In genomic region chr6:90463890-90464421, GRCm38 (mm10) we compare ENCODE assay signal across 8 mouse cellular contexts. TPM values are rescaled to one million over a fixed set of nuclear protein-coding genes. Genes with fewer than 3 reads are reported as not detected.
DNase-seq lines count a peak whose midpoint lies in the region; ATAC-seq lines count a peak whose summit lies in the region.

No protein-coding gene starts in this region.

- no peaks in the 10 kb centered on the region for H3K36me3 ChIP-seq in forebrain, embryonic 11.5 days (ENCODE audit: control insufficient read depth, insufficient read depth, low read length)
- H3K36me3 ChIP-seq in limb, embryonic 12.5 days, result no peaks in the 10 kb centered on the region
- H3K36me3 ChIP-seq in neural tube, embryonic 13.5 days, result peaks cover 10% of the 10 kb centered on the region

- no peak overlapping the region for H3K4me3 ChIP-seq in forebrain, embryonic 11.5 days (ENCODE audit: low read depth, low read length)
- peak overlapping the region; percentile 53 for H3K4me3 ChIP-seq in limb, embryonic 12.5 days (replicated peaks)
- peak overlapping the region; percentile 70 for H3K4me3 ChIP-seq in neural tube, embryonic 13.5 days

- H3K4me2 ChIP-seq in forebrain, embryonic 11.5 days (ENCODE audit: low read depth, low read length, severe bottlenecking), result peak overlapping the region; percentile 100
- peak overlapping the region; percentile 100 for H3K4me2 ChIP-seq in limb, embryonic 12.5 days
- peak overlapping the region; percentile 100 for H3K4me2 ChIP-seq in neural tube, embryonic 13.5 days

- no peak for ATAC-seq in forebrain, embryonic 11.5 days (replicated peaks; ENCODE audit: low FRiP score)
- 0 out of 2 replicates have a peak, but pooled peaks have one; percentile 5 for ATAC-seq in limb, embryonic 12.5 days (ENCODE audit: insufficient number of reproducible peaks, insufficient read depth, low FRiP score, low TSS enrichment, low read depth)
- no peak for ATAC-seq in neural tube, embryonic 13.5 days (ENCODE audit: low read depth)

- H3K4me1 ChIP-seq in forebrain, embryonic 11.5 days (replicated peaks; ENCODE audit: control insufficient read depth, insufficient read depth, low read length), result peaks cover 6% of the 10 kb centered on the region; the same call in 1 of the 2 replicates
- H3K4me1 ChIP-seq in limb, embryonic 12.5 days (replicated peaks), result peaks cover 14% of the 10 kb centered on the region
- peaks cover 33% of the 10 kb centered on the region for H3K4me1 ChIP-seq in neural tube, embryonic 13.5 days (replicated peaks)

- H3K9me3 ChIP-seq in forebrain, embryonic 11.5 days (ENCODE audit: control insufficient read depth, low read length), result no peaks in the 10 kb centered on the region
- H3K9me3 ChIP-seq in limb, embryonic 12.5 days, result no peaks in the 10 kb centered on the region
- no peaks in the 10 kb centered on the region for H3K9me3 ChIP-seq in neural tube, embryonic 13.5 days

- H3K9ac ChIP-seq in forebrain, embryonic 11.5 days (ENCODE audit: low read length), result no peak overlapping the region
- H3K9ac ChIP-seq in limb, embryonic 12.5 days (replicated peaks), result no peak overlapping the region
- H3K9ac ChIP-seq in neural tube, embryonic 13.5 days, result peak overlapping the region; percentile 83

- WGBS in forebrain, embryonic 11.5 days, result 29% methylated on average over 7 of the region's 7 CpGs
- 21% methylated on average over 7 of the region's 7 CpGs for WGBS in limb, embryonic 12.5 days
- 41% methylated on average over 7 of the region's 7 CpGs for WGBS in neural tube, embryonic 13.5 days

- H3K27ac ChIP-seq in forebrain, embryonic 11.5 days (ENCODE audit: low read depth, low read length), result no peak overlapping the region
- H3K27ac ChIP-seq in limb, embryonic 12.5 days, result no peak overlapping the region
- no peak overlapping the region for H3K27ac ChIP-seq in neural tube, embryonic 13.5 days (replicated peaks)

- peak; percentile 40 for DNase-seq in layer of hippocampus, adult 11-12 months (ENCODE audit: low spot score)
- DNase-seq in layer of hippocampus, adult 9-10 months (ENCODE audit: low spot score), result no peak
- no peak for DNase-seq in forebrain, embryonic 11.5 days (ENCODE audit: low spot score)
- no peak for DNase-seq in left cerebral cortex, adult 9 months (ENCODE audit: low spot score in 2 of 2)
- no peak for DNase-seq in left cerebral cortex, adult 11 months (ENCODE audit: low spot score)
- DNase-seq in cerebellum, postnatal 36 days, result no peak

- peaks cover 19% of the 10 kb centered on the region for H3K27me3 ChIP-seq in forebrain, embryonic 11.5 days (ENCODE audit: control insufficient read depth, insufficient read depth, low read length)
- peaks cover 47% of the 10 kb centered on the region for H3K27me3 ChIP-seq in limb, embryonic 12.5 days
- peaks cover 53% of the 10 kb centered on the region for H3K27me3 ChIP-seq in neural tube, embryonic 13.5 days

RNA-seq across cellular contexts. Expression of gene Klf15, which starts 1.6 kb away (rescaled TPM):
- polyA plus RNA-seq in forebrain, embryonic 11.5 days (2014; fragmentation: Nextera tagmentation; extraction: Ambion mirVana), result 2.8 and 3.0 TPM in 2 replicates
- polyA plus RNA-seq in limb, embryonic 12.5 days (2016; fragmentation: Nextera tagmentation; extraction: Ambion mirVana), result 4.3 and 4.6 TPM in 2 replicates
- polyA plus RNA-seq in neural tube, embryonic 13.5 days (2015; fragmentation: Nextera tagmentation; extraction: Ambion mirVana), result 12.3 and 13.9 TPM in 2 replicates

RNA-seq across cellular contexts. Expression of gene Aldh1l1, which starts 22.3 kb away (rescaled TPM):
- 1.2 and 2.8 TPM in 2 replicates for polyA plus RNA-seq in forebrain, embryonic 11.5 days (2014; fragmentation: Nextera tagmentation; extraction: Ambion mirVana)
- 1.6 TPM in 2 replicates for polyA plus RNA-seq in limb, embryonic 12.5 days (2016; fragmentation: Nextera tagmentation; extraction: Ambion mirVana)
- polyA plus RNA-seq in neural tube, embryonic 13.5 days (2015; fragmentation: Nextera tagmentation; extraction: Ambion mirVana), result 38.3 and 38.6 TPM in 2 replicates

RNA-seq across cellular contexts. Expression of gene Cfap100, which starts 35.4 kb away (rescaled TPM):
- 1.2 and 1.8 TPM in 2 replicates for polyA plus RNA-seq in forebrain, embryonic 11.5 days (2014; fragmentation: Nextera tagmentation; extraction: Ambion mirVana)
- polyA plus RNA-seq in limb, embryonic 12.5 days (2016; fragmentation: Nextera tagmentation; extraction: Ambion mirVana), result 0.18 and 0.50 TPM in 2 replicates
- 4.1 and 6.6 TPM in 2 replicates for polyA plus RNA-seq in neural tube, embryonic 13.5 days (2015; fragmentation: Nextera tagmentation; extraction: Ambion mirVana)

Comparison
In these comparisons a context has a peak if more than half of its experiments do, and no peak if none do; other contexts are left out.
1. RNA of gene Aldh1l1, which starts 22.3 kb away (polyA plus RNA-seq): 38.3 to 38.6 TPM in neural tube, embryonic 13.5 days; 1.6 TPM in limb, embryonic 12.5 days and 1.2 to 2.8 TPM in forebrain, embryonic 11.5 days; every median in the first group is over 10 times any median in the second.
2. Peak in every context shown above with its lines, with median percentiles within 50 percentile points of each other: H3K4me2 ChIP-seq.